Mouse (Mus musculus): ENCODE measurements around the gene H6pd.
A peak's percentile ranks its signal among the peaks of the same experiment; 100 is the strongest.

GRCm38 (mm10) chr4:150035280-150035679 is 26.5 kb upstream of the H6pd start:
- peak; percentile 96 for TF ChIP-seq CTCF (conservative IDR thresholded peaks at IDR 0.05; ENCODE audit: low read length)
- no peak for TF ChIP-seq NANOG (IDR thresholded peaks at IDR 0.05; ENCODE audit: borderline replicate concordance, low read length)

Data from E14TG2a.4 (cell line).